Mouse (Mus musculus) thymus, adult 2 months (tissue): ENCODE measurements around the gene Gid4. TPM values are rescaled to one million over a fixed set of nuclear protein-coding genes. Genes with fewer than 3 reads are reported as not detected.

Source experiments
- DNase-seq: peaks from one replicate; pipeline ENCODE4 v3.0.0; 2021
- H3K27ac ChIP-seq: fragments of 200-500 bp; 2 replicates; pipeline ENCODE4 v1.5.1; 2012; ENCODE audit warnings: low read length, control low read depth; ENCODE audit not compliant: control insufficient read depth, insufficient read depth
- H3K27me3 ChIP-seq: fragments of 200-500 bp; 2 replicates; pipeline ENCODE4 v1.6.1; 2012; ENCODE audit warnings: mild to moderate bottlenecking, low read length, moderate library complexity, mixed read lengths; ENCODE audit not compliant: control insufficient read depth, insufficient read depth
- H3K36me3 ChIP-seq: fragments of 200-500 bp; 2 replicates; pipeline ENCODE4 v1.6.1; 2012; ENCODE audit warnings: mild to moderate bottlenecking, low read length, moderate library complexity; ENCODE audit not compliant: control insufficient read depth, insufficient read depth
- H3K4me1 ChIP-seq: fragments of 200-500 bp; replicated peaks from 2 replicates; pipeline ENCODE4 v1.6.1; 2012; ENCODE audit warnings: low read length; ENCODE audit not compliant: control insufficient read depth, insufficient read depth
- H3K4me3 ChIP-seq: fragments of 200-500 bp; 2 replicates; pipeline ENCODE4 v1.5.1; 2012; ENCODE audit warnings: mild to moderate bottlenecking, low read length, control low read depth, moderate library complexity; ENCODE audit not compliant: control insufficient read depth, insufficient read depth
- CTCF ChIP-seq: fragments of 200-500 bp; IDR thresholded peaks from 2 replicates; pipeline ENCODE4 v1.5.1; 2012; ENCODE audit warnings: mild to moderate bottlenecking, control low read depth, low read length, moderate library complexity, borderline replicate concordance; ENCODE audit not compliant: control insufficient read depth, poor library complexity, insufficient read depth; ENCODE audit errors: extremely low read depth
- POLR2A ChIP-seq: fragments of 200-500 bp; IDR thresholded peaks from 2 replicates; pipeline ENCODE4 v1.6.1; 2012; ENCODE audit warnings: mild to moderate bottlenecking, low read length, control low read depth, moderate library complexity; ENCODE audit not compliant: control insufficient read depth, poor library complexity, insufficient read depth; ENCODE audit errors: extremely low read depth
- WGBS: fragments of 180-500 bp; shearing (Covaris S2); methylation state at CpG from one replicate; pipeline ENCODE4 v1.1.7; 2018; 5-methylcytosine and 5-hydroxymethylcytosine counted together
- polyA plus RNA-seq: library from polyadenylated mRNA; depleted of rRNA; stranded (reverse); fragments of >200 nt; gene quantifications from 2 replicates; pipeline ENCODE4 v1.2.3, GENCODE M21; 2012

Gid4 gene
- polyA plus RNA-seq, 1 experiment: 20.3 TPM

GRCm38 (mm10) chr11:60440176-60440575 lies 23.2 kb downstream of the Gid4 start:
- no peaks in the 10 kb centered on the region for H3K27me3 ChIP-seq
- TF ChIP-seq CTCF (no peak), POLR2A (no peak)
- no peak overlapping the region for H3K4me3 ChIP-seq
- no peak for DNase-seq
- 90% methylated on average over 7 of the region's 7 CpGs for WGBS
- H3K36me3 ChIP-seq: peaks cover 20% of the 10 kb centered on the region
- no peaks in the 10 kb centered on the region for H3K4me1 ChIP-seq
- no peak overlapping the region for H3K27ac ChIP-seq

DNA sequence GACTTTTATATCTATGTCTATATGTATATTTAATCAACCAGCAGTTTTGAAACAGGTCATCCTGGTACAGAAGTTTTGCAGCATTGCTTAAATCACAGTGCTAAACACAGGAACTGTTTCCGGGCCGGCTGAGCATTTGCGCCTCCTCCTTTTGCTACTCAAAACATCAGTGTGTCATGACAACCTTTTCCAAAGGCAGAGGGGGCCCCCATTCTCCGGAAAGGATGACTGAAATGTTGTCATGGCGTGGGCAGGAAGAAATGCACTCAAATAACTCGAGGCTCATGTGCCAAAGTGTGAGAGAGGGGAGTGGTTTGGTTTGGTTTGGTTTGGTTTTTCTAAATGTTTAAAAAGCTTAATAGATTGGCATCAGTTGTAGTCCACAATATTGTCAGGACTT lies 26.0 kb downstream of the Gid4 start:
- 91% methylated on average over 6 of the region's 6 CpGs for WGBS

DNA sequence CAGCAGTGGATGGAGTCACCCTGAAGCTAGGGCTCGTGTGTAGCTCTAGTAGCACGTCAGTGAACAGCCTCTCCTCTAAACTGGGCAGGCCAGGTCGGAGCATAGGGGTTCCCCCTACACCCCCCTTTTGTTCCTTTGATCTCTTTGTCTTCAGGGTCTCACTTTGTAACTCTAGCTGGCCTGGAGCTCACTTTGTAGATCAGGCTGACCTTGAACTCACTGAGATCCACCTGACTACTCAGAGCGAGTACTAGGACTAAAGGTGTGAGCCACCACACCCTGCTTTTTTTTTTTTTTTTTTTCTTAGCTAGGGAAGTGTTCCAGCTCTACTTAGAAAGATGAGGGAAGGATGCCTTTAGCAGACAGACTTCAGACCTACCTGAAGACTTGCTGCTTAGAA lies 27.1 kb downstream of the Gid4 start:
- TF ChIP-seq POLR2A: no peak
- no peak for TF ChIP-seq CTCF
- Histone ChIP-seq H3K27ac (no peak overlapping the region), H3K4me3 (no peak overlapping the region), H3K36me3 (peaks cover 12% of the 10 kb centered on the region), H3K27me3 (no peaks in the 10 kb centered on the region), H3K4me1 (no peaks in the 10 kb centered on the region)
- DNase-seq: no peak
- 94% methylated on average over 4 of the region's 4 CpGs for WGBS

More for the DNA sequence above, 26.0 kb downstream of the Gid4 start:
- Histone ChIP-seq H3K36me3 (peaks cover 19% of the 10 kb centered on the region), H3K4me1 (no peaks in the 10 kb centered on the region), H3K27ac (no peak overlapping the region), H3K27me3 (no peaks in the 10 kb centered on the region), H3K4me3 (no peak overlapping the region)
- no peak for DNase-seq
- TF ChIP-seq POLR2A: no peak
- TF ChIP-seq CTCF: no peak

- TF ChIP-seq CTCF (no peak), POLR2A (no peak)
- H3K27ac ChIP-seq: peak within 1 kb of the TSS; percentile 9; the same call in 1 of the 2 replicates
- H3K27me3 ChIP-seq: no peaks in the 10 kb centered on the region
- peak; percentile 87 for DNase-seq
- H3K36me3 ChIP-seq: 0 out of 2 replicates have a peak, but pooled peaks cover 8% of the 10 kb centered on the region
- peak within 1 kb of the TSS; percentile 71 for H3K4me3 ChIP-seq
- H3K4me1 ChIP-seq: peaks cover 7% of the 10 kb centered on the region
- 7% methylated on average over 27 of the region's 27 CpGs for WGBS
Measured at GRCm38 (mm10) chr11:60454080-60454744, 37.3 kb downstream of the Gid4 start, which contains the start of gene Drg2. TSS of gene Drg2 (plus strand) at chr11:60454591.

- DNase-seq: no peak
- under 1% methylated on average over 17 of the region's 17 CpGs for WGBS
- Histone ChIP-seq H3K27ac (peak overlapping the region; percentile 9; the same call in 1 of the 2 replicates), H3K27me3 (no peaks in the 10 kb centered on the region), H3K36me3 (0 out of 2 replicates have a peak, but pooled peaks cover 12% of the 10 kb centered on the region), H3K4me3 (peak overlapping the region; percentile 71), H3K4me1 (peaks cover 7% of the 10 kb centered on the region)
- no peak for TF ChIP-seq POLR2A
- TF ChIP-seq CTCF: no peak
Measured at GRCm38 (mm10) chr11:60454745-60455087, 37.8 kb downstream of the Gid4 start.

DNA sequence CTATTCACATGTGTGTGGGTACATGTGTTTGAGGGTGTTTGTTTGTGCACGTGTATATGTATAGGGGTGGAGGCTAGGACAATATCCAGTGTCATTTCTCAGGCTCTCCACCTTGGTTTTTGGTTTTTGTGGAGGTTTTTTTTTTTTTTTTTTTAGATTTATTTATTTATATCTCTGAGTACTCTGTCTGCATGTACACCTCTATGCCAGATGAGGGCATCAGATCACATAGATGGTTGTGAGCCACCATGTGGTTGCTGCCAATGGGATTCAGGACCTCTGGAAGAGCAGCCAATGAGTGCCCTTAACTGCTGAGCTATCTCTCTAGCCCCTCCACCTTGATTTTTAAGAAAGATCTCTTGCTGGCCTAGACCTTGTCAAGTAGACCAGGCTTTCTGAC lies 41.0 kb downstream of the Gid4 start:
- Histone ChIP-seq H3K27ac (no peak overlapping the region), H3K27me3 (no peaks in the 10 kb centered on the region), H3K36me3 (peaks cover 28% of the 10 kb centered on the region; the same call in 1 of the 2 replicates), H3K4me1 (peaks cover 7% of the 10 kb centered on the region), H3K4me3 (no peak overlapping the region)
- DNase-seq: no peak
- 92% methylated on average over 1 of the region's 1 CpGs for WGBS
- TF ChIP-seq CTCF (no peak), POLR2A (no peak)

DNA sequence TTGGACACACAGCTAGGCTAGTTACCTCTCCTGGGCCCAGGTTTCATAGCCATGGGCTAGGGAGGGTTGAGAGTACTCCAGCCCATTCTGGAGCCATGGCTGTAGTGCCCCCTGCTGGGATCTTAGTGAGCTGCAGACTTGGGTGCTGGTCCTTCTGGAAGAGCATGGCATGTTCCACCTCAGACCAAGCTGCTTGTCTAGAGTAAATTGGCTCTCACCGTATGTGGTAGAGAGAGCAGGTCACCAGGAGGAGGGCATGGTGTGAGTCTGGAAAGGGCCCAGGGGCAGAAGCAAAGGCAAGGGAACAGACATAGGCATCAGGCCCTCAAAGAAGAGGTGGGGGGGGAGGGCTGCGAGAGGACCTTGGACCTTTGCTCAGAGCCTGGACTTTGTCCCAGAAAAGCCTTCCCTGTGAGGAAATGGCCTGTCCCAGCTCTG lies 49.0 kb downstream of the Gid4 start:
- H3K36me3 ChIP-seq: peaks cover 15% of the 10 kb centered on the region; the same call in 1 of the 2 replicates

More for the DNA sequence above, 49.0 kb downstream of the Gid4 start:
- TF ChIP-seq CTCF (peak; percentile 75; the same call in 1 of the 2 replicates), POLR2A (no peak)
- no peaks in the 10 kb centered on the region for H3K27me3 ChIP-seq
- no peak overlapping the region for H3K27ac ChIP-seq
- no peak overlapping the region for H3K4me3 ChIP-seq
- H3K4me1 ChIP-seq: no peaks in the 10 kb centered on the region
- WGBS: 90% methylated on average over 2 of the region's 2 CpGs
- DNase-seq: peak; percentile 40
